Mouse (Mus musculus) lung, postnatal 0 days (tissue): Measurements from ENCODE around the gene Arhgdig. TPM values are rescaled to one million over a fixed set of nuclear protein-coding genes. Genes with fewer than 3 reads are reported as not detected.

Experiments
- ATAC-seq: fragments of 200-750 bp; cut with Nextera tagmentation; 2 replicates; pipeline ENCODE4 v1.8.0; 2017; ENCODE audit warnings: moderate library complexity
- DNase-seq: peaks from one replicate; pipeline ENCODE4 v3.0.0-alpha.2; 2016; ENCODE audit warnings: low spot score
- H3K27ac ChIP-seq: fragments of 300-500 bp; sonication (generic); 2 replicates; pipeline ENCODE4 v1.5.1; 2014; ENCODE audit warnings: antibody characterized with exemption, mild to moderate bottlenecking, low read length, mixed read lengths
- H3K27me3 ChIP-seq: fragments of 300-500 bp; sonication (generic); replicated peaks from 2 replicates; pipeline ENCODE4 v1.6.1; 2014; ENCODE audit warnings: low read length, mixed read lengths; ENCODE audit not compliant: insufficient read depth
- H3K36me3 ChIP-seq: fragments of 300-500 bp; sonication (generic); 2 replicates; pipeline ENCODE4 v1.6.1; 2014; ENCODE audit warnings: low read length, mixed read lengths; ENCODE audit not compliant: insufficient read depth
- H3K4me1 ChIP-seq: fragments of 300-500 bp; sonication (generic); 2 replicates; pipeline ENCODE4 v1.6.1; 2014; ENCODE audit warnings: antibody characterized with exemption, low read depth, low read length, mixed read lengths; ENCODE audit not compliant: insufficient read depth
- H3K4me2 ChIP-seq: fragments of 300-500 bp; sonication (generic); replicated peaks from 2 replicates; pipeline ENCODE4 v1.6.1; 2014; ENCODE audit warnings: low read depth, mild to moderate bottlenecking, low read length, moderate library complexity, mixed read lengths
- H3K4me3 ChIP-seq: fragments of 300-500 bp; sonication (generic); 2 replicates; pipeline ENCODE4 v1.5.1; 2014; ENCODE audit warnings: low read depth, low read length
- H3K9ac ChIP-seq: fragments of 300-500 bp; sonication (generic); replicated peaks from 2 replicates; pipeline ENCODE4 v1.6.1; 2014; ENCODE audit warnings: low read depth, mild to moderate bottlenecking
- H3K9me3 ChIP-seq: fragments of 300-500 bp; sonication (generic); 2 replicates; pipeline ENCODE4 v1.6.1; 2016; ENCODE audit warnings: low read length, mixed read lengths
- CTCF ChIP-seq: IDR thresholded peaks from 2 replicates; pipeline ENCODE4 v1.5.1; 2016; ENCODE audit warnings: antibody characterized with exemption, mild to moderate bottlenecking
- EP300 ChIP-seq: IDR thresholded peaks from 2 replicates; pipeline ENCODE4 v1.6.1; 2016; ENCODE audit warnings: antibody characterized with exemption, mild to moderate bottlenecking, control low read depth
- WGBS: fragments of 180-500 bp; shearing (Covaris S2); extraction: QIAGEN DNeasy Blood & Tissue Kit; methylation state at CpG from one replicate; pipeline ENCODE4 v1.1.7; 2014; 5-methylcytosine and 5-hydroxymethylcytosine counted together
- polyA plus RNA-seq: library from polyadenylated mRNA; unstranded; fragments of >200 nt; fragmentation: Nextera tagmentation; extraction: Ambion mirVana; gene quantifications from 2 replicates; pipeline ENCODE4 v1.2.1, GENCODE M21; 2015

Arhgdig gene
- 22.9 and 23.8 TPM in 2 replicates for polyA plus RNA-seq

GRCm38 (mm10) chr17:26207686-26208085 lies at the start of gene Arhgdig:
Gene Arhgdig, minus strand, starts transcription at chr17:26207786.
- peaks cover 7% of the 10 kb centered on the region for H3K4me1 ChIP-seq
- no peak within 1 kb of the TSS for H3K4me3 ChIP-seq
- no peak within 1 kb of the TSS for H3K4me2 ChIP-seq
- ATAC-seq (no peak), DNase-seq (no peak)
- no peak within 1 kb of the TSS for H3K27ac ChIP-seq
- WGBS: 83% methylated on average over 12 of the region's 12 CpGs
- TF ChIP-seq EP300 (no peak), CTCF (no peak)
- 0 out of 2 replicates have a peak, but pooled peaks cover 4% of the 10 kb centered on the region for H3K36me3 ChIP-seq
- no peaks in the 10 kb centered on the region for H3K27me3 ChIP-seq
- H3K9me3 ChIP-seq: no peaks in the 10 kb centered on the region
- no peak within 1 kb of the TSS for H3K9ac ChIP-seq

GRCm38 (mm10) chr17:26255313-26255712 lies 47.7 kb upstream of the Arhgdig start:
- no peaks in the 10 kb centered on the region for H3K9me3 ChIP-seq
- H3K4me3 ChIP-seq: no peak overlapping the region
- H3K27ac ChIP-seq: no peak overlapping the region
- 93% methylated on average over 7 of the region's 7 CpGs for WGBS
- TF ChIP-seq CTCF (no peak), EP300 (no peak)
- ATAC-seq (no peak), DNase-seq (no peak)
- peaks cover 22% of the 10 kb centered on the region; the same call in 1 of the 2 replicates for H3K36me3 ChIP-seq
- no peak overlapping the region for H3K9ac ChIP-seq
- no peak overlapping the region for H3K4me2 ChIP-seq
- H3K27me3 ChIP-seq: no peaks in the 10 kb centered on the region
- peaks cover 4% of the 10 kb centered on the region; the same call in 1 of the 2 replicates for H3K4me1 ChIP-seq

- peak overlapping the region; percentile 85 for H3K4me3 ChIP-seq
- no peaks in the 10 kb centered on the region for H3K27me3 ChIP-seq
- H3K4me1 ChIP-seq: peaks cover 4% of the 10 kb centered on the region; the same call in 1 of the 2 replicates
- H3K4me2 ChIP-seq: peak overlapping the region; percentile 81
- H3K36me3 ChIP-seq: peaks cover 9% of the 10 kb centered on the region; the same call in 1 of the 2 replicates
- under 1% methylated on average over 24 of the region's 24 CpGs for whole genome bisulfite sequencing
- TF ChIP-seq EP300: no peak
- TF ChIP-seq CTCF: no peak
- H3K27ac ChIP-seq: peak overlapping the region; percentile 99
- DNase-seq: no peak
- H3K9me3 ChIP-seq: no peaks in the 10 kb centered on the region
- peak; percentile 31; the same call in 1 of the 2 replicates for ATAC-seq
- peak overlapping the region; percentile 95 for H3K9ac ChIP-seq
Observed at GRCm38 (mm10) chr17:26253399-26253798, 45.8 kb upstream of the Arhgdig start.

- Histone ChIP-seq H3K36me3 (peaks cover 2% of the 10 kb centered on the region; the same call in 1 of the 2 replicates), H3K4me3 (peak within 1 kb of the TSS; percentile 85), H3K9me3 (no peaks in the 10 kb centered on the region), H3K4me2 (peak within 1 kb of the TSS; percentile 81), H3K4me1 (peaks cover 4% of the 10 kb centered on the region; the same call in 1 of the 2 replicates), H3K9ac (peak within 1 kb of the TSS; percentile 95), H3K27ac (peak within 1 kb of the TSS; percentile 99), H3K27me3 (no peaks in the 10 kb centered on the region)
- ATAC-seq (peak; percentile 97), DNase-seq (peak; percentile 96)
- under 1% methylated on average over 42 of the region's 43 CpGs for WGBS
- TF ChIP-seq CTCF (no peak), EP300 (peak; percentile 47; the same call in 1 of the 2 replicates)
Observed at GRCm38 (mm10) chr17:26252539-26253251, 45.1 kb upstream of the Arhgdig start, which contains the start of gene Luc7l. Gene Luc7l, plus strand, starts transcription at chr17:26252896.

GRCm38 (mm10) chr17:26251886-26252538 lies 44.4 kb upstream of the Arhgdig start:
- ATAC-seq: no peak
- Histone ChIP-seq H3K36me3 (no peaks in the 10 kb centered on the region; the same call in 1 of the 2 replicates), H3K9ac (no peak overlapping the region), H3K9me3 (no peaks in the 10 kb centered on the region), H3K27me3 (no peaks in the 10 kb centered on the region), H3K4me3 (peak overlapping the region; percentile 85), H3K27ac (no peak overlapping the region), H3K4me1 (peaks cover 4% of the 10 kb centered on the region; the same call in 1 of the 2 replicates), H3K4me2 (peak overlapping the region; percentile 81; the same call in 1 of the 2 replicates)
- TF ChIP-seq EP300 (no peak), CTCF (no peak)
- DNase-seq: no peak
- 58% methylated on average over 4 of the region's 4 CpGs for WGBS
